Mouse (Mus musculus) testis, adult 2 months (tissue): ENCODE results near the gene Samd4.

Source experiments
- CTCF ChIP-seq: fragments of 200-500 bp; IDR thresholded peaks from 2 replicates; pipeline ENCODE4 v1.5.1; 2012; ENCODE audit warnings: low read depth, mild to moderate bottlenecking, inconsistent platforms, low read length, moderate library complexity; ENCODE audit not compliant: control insufficient read depth, insufficient read depth, insufficient replicate concordance
- POLR2A ChIP-seq: fragments of 200-500 bp; IDR thresholded peaks from 2 replicates; pipeline ENCODE4 v1.6.1; 2012; ENCODE audit warnings: low read depth, mild to moderate bottlenecking, inconsistent platforms, low read length, moderate library complexity; ENCODE audit not compliant: control insufficient read depth

- TF ChIP-seq POLR2A: no peak
- no peak for TF ChIP-seq CTCF
Measured at GRCm38 (mm10) chr14:47116062-47116762, 233.6 kb downstream of the Samd4 start.
